Mouse (Mus musculus): Measurements from ENCODE around the gene Erich2. TPM values are rescaled to one million over a fixed set of nuclear protein-coding genes. Genes with fewer than 3 reads are reported as not detected.
A peak's percentile ranks its signal among the peaks of the same experiment; 100 is the strongest.

The Erich2 gene
- total RNA-seq, 2 experiments from 2014 or later = 0.15 to 0.18 TPM

DNA sequence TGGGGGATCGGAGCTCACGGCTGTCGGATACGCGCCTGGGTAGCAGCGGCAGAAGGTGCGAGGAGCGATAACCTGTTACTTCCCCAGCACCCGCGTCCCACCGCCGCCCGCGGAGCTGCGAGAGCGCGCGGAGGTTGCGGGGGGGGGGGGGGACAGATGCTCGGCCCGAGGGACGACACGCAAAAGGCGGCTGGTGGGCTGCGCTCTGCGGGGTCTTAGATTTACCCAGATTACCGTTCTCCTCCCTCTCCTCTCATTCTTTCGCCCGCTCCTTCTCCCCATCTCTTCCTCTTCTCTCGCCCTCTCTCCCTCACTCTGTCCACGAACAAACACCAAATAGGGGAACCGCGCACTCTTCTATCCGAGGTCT, 54.0 kb downstream of the Erich2 start:
- no peak for DNase-seq

DNA sequence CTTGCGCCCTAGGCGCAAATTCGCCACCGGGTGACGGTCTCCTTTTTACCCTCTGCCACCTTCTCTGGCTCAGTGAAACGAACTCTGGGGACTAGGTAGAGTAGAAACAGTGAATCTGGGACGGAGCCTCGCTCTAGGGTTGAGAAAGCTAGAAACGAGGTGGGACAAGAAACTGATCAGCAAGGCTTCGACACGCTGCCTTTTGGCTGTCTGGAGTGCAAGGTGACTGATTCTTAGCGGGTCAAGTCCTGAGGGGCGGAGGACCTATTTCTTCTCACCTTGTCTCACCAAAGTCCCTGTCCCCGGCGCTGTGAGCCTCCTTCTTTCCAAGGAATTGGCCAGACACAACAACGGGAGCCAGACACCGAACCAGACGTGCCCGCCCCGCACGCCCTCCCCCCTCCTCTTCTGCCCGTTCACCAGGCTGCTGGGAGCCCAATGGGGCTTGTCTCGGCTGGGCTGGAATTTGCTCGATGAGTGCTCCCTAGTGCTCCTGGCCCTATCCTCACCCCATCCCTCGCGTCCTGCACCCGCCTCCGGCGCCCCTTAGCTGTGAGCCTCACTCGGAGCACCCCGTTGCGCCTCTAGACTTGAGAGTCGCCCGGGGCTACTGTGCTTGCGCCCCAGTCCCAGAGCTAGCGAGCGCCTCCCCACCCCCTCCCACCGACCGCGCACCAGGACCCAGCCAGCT, 54.5 kb downstream of the Erich2 start:
- no peak for DNase-seq

DNA sequence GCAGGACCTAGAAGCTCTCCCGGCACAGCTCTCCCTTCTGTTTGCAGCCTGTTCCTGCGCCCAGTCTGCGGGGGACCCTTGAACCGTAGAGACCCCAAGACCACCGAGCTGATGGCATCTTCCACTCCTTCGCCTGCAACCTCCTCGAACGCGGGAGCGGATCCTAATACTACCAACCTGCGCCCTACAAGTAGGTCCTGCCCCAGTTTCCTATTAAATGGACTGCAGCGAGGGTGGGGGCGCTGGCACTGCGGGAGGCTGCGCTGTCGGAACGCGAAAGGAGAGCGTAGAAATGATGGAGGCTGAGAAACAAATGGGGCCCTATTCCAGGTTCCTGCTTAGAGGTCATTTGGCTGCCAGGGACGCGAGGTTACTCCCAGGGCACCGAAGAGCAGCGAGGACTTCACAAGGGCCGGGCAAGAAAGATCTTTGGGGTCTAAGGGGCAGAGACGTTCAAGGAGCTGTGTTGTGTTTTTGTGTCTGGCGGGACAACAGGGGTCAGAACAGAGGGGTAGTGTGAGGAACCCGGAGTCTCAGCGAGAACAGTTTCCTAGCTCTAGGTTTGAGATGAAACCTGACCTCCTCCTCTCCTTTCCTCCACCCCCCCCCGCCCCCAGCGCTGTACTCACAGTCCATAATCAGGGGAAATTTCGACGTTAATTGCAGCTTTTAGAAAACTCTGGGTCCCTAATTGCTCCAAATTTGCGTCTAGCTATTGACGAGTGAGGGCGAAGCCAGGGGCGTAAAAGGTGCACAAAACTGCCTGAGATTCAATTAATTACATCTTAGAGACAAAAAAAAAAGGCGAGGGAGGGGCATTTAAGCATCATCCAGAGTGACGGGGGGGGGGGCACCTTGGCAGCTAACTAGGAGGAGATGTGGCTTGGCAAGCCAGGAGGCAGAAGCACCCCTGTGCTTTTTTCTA, 55.4 kb downstream of the Erich2 start:
- DNase-seq = no peak

DNA sequence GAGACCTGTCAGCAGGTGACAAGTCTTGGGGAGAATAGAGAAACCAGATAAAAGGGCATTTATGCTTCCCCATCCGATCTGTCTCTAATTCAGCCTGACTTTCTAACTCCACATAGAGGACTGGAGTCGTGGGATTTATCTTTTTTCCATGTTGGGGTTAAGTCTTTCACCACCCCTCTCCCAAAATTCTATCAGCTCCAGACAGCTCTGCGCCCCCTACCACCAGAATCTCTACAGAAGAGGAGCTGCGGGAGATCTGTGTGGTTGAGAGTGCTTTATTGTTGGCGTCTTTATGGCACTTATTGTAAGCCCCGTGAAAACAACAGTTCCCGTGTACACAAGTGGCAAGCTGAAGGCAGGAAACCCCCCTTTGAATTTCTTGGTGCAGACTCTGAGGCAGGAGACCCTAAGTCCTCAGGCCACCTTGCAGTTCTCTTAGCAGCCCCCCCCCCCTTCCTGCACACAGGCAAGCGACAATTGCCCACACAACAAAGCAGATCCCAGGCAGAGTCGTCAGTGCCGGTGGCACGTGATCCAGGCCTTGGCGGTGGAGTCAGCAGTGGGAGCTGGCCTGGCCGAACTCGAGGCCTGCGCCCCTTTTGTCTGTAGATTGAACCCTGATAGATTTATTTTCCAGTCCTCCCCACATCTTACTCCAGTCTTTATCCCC, 56.2 kb downstream of the Erich2 start:
- no peak for DNase-seq

DNA sequence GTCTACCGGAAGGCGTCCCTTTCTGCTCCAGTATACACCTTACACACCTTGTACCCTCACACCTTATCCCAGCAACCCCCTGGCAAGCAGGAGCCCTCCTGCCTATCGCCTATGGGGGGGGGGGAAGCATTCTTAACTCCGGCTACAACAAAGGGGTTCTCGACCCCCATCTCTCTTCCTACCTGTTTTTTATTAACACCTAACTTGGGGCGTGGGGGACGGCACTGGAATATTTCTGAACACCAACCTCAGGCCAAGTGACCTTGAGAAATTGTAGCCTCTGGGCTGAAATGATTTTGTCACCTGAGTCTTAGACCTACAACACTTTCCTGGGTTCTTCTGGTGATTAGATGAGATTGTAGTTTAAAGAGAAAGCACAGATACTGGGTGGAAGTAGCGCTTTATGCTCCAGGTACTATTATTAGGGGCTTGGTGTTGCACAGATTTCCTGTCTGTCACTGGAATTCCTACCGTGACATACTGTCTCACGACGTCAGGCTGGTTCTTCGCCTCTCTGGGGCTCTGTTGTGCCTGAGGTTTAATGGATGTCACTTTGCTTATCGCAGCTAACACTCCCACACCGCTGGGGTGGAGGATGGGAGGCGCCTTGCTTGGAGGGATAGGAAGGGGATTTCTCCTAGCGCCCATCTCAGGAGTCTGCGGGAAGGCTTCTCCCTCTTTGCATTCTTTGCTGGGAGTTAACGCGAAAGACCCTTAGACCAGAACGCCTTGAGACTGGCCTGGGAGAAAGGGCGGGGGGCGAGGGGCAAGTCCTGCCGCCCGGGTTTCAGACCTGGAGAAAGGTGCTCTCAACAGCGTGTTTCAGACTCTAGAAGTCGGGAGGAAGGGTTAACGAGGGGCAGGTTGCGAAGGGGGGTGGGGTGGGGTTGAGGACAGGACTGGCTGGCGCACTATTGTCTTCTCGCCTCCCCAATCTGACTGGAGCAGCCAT, 57.3 kb downstream of the Erich2 start:
- no peak for DNase-seq

DNA sequence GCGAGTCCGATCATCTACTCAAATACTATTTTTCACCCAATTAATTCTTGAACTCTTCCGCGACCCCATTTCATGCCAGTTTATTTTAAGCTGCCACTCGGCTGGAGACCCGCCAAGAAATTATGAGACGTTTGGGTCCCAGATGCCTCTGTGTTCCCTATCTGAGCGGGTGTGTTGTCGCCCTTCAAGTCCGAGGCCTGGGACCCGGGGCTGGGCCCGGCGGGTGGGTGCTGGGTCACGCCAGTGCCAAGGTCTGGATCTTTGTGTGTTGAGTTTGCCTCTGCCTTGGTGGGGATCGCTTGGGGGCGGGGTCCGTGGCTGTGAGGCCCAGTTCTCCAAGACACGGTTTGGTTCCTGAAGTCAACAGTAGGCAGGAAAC, 58.0 kb downstream of the Erich2 start:
- DNase-seq = no peak

DNA sequence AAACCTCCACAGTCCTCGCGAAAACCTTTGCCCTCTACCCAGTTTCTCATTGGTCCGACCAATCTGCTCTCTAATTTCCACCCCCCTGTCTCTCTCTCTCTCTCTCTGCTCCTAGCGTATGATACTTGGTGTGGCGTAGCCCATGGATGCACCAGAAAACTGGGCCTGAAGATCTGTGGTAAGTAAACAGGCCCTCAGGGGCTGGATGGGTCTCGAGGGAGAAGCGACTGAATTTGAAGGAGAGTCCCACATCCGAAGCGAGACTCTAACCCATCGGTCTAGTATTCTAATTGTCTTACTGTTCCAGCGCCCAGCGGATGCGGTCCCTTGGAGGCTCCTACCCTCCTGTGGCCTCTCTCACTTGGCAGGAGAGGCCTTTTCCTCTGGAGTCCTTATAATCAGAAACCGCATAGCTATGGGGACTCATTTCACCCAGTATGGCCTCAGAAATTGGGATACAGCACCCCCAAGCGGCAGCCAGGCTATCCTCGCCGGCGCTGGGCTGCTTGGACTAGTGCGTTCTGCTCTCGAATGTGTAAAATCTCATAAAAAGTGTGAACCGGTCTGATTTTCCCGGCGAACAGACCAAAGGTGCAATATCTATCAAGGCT, 58.6 kb downstream of the Erich2 start:
- DNase-seq = peak; percentile 78

DNA sequence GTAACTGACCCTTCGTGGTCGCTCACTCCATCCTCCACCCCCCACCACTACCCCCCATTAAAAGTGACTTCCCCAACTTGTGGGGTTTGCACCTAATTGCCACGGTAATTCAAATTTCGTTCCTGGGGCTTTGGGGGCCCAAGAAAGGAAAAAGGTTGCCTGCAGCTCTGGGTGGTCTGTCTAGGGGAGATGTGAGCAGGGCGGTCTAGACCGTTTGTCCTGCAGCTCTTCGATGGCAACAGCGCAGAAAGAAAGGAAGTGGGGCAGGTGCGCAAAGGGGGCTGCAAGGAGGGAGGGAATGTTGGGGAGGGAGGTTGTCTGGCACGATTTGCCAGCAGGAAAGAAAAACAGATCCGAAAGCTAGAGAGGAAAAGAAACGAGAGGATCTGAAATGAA, 59.1 kb downstream of the Erich2 start:
- no peak for DNase-seq

DNA sequence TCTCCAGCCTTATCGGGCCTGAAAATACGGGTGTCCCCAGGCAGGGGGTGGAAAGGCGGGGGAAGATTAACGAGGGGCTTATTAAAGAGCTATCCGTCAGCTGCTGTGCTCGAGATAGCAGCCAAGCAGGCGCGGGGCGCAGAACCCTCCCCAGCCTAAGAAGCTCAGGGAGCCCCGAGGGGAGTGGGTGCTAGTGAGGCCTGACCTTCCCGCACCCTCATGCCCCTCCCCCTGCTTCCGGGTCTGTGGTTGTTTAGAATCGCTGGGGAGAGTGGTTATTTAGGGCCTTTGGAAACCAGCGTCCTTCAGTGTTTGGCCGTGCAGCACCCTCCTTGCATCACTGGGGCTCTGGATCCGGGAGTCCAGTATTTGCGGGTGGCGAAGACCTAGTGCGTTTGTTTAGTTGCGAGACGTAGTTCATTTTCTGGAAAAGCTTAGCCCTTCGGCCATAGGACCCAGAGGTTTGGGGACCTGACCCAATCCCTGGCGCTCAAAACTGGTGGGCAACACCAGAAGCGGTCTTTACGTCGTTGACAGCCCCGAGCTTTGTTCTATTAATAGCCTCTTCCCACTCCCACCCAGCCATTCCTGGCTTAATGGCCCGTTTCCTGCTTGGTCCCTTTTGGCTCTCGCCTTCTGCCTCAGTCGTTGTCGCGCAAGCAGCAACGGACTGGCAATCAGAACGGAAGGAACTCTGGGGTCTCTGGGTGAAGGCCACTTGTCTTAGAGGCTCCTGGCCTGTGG, 59.8 kb downstream of the Erich2 start:
- no peak for DNase-seq

DNA sequence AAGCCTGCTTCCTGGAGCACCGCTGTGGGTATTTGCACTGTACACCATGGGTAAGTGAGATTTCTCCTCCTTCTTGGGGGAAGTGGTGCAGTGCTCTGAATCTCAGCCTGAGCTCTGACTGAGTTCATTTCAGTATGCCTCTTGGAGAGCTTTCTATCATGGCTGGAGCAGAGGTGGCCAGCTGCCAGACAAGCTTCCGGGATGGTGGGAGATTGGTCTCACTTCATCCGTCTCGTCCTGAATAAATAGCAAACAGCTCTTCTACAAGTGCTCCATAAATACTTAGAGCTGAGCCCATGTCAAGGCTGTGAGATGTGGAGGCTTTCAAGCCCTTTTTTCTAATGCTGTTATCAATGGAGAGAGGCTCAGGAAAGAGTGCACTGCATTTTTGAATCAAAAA, 63.1 kb downstream of the Erich2 start:
- DNase-seq = no peak

DNA sequence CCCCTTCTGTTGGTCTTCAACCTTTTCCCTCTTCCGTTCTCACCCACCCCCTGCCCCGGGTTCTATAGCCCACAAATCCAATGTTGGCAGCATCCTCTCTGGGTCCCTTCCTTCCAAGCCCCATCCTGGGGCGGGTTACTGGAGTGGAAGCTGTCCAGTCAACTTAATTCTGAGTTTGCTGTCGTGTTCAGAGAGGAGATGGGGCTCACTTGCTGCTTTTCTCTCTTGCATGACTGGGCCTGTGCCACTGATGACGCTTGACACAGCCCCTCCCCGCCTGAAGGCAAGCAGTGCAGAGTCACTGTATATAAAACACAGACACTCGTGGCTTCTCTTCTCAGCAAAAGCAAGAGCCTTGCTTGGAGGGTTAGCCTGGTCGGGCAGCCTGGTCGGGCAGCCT, 63.6 kb downstream of the Erich2 start:
- no peak for DNase-seq

DNA sequence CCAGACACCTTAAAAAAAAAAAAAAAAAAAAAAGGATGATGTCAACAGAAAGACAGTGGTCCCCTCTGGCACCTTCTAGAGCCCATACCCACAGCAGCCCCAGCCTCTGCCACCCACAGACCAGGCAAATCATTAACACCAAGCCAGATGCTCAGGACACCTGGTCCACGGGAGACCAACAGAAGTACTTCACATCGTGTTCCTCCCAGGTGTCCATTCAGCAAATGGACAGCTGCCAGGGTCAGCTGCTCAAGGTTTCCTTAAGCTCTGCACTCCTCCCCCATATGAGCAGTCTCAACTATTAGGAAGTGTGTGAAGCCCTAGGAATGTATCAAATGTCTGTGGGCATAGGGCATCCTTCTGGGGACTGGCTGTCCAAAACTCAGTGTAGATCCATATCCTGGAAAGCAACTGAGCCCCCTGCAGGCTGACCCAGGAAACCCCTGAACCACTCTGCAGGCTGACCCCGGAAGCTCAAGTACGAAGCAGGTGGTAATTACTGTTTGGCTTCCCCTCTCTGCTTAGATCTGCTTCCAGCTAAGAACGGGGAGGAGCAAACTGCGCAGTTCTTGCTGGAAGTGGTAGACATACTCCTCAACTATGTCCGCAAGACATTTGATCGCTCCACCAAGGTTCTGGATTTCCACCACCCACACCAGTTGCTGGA, 65.1 kb downstream of the Erich2 start:
- DNase-seq = no peak

DNA sequence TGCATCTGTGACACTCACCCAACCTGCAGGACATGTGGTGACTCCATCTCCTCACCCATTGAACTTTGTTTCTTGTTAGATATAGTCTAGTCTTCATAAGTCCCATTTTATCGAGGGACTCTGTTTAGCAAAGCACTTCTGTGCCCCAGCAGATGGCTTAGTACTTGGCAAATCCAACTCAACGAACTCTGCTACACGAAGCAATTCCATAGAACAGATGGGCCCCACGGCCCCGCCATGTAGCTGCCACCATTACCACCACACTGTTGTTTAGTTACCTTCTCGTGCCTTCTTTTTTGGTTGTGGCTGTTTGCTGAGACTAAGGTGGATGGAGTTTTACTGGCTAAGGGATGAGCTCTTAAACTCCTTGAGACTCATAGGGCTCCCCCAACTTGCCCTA, 79.6 kb downstream of the Erich2 start:
- no peak for DNase-seq

Other genes starting within 250 kb of the Erich2 start
- gene Sp5, start 33.9 kb upstream of the Erich2 start, total RNA-seq (2021) = 1 to 10 TPM; 1.8 to 2.3 TPM
- 1 to 10 TPM in 1 of 2 experiments, under 1 TPM in 1; 0.78 to 1.7 TPM for gene Gad1, start 44.3 kb downstream of the Erich2 start, total RNA-seq (2021)
- gene Gorasp2, start 152.8 kb downstream of the Erich2 start, total RNA-seq (2021) = 10 to 100 TPM; 84.1 to 92.4 TPM
- under 1 TPM; 0.33 to 0.48 TPM for gene Gm26558, start 153.3 kb downstream of the Erich2 start, total RNA-seq (2021)

Data from adrenal gland, postnatal 10 days (tissue).